Mouse (Mus musculus) layer of hippocampus, postnatal 25 days (tissue): Measurements from ENCODE around the gene Gins1. TPM values are rescaled to one million over a fixed set of nuclear protein-coding genes. Genes with fewer than 3 reads are reported as not detected.

Experiments
- DNase-seq, 2 experiments: peaks; one replicate each; pipeline ENCODE4 v3.0.0; 2022; ENCODE audit warnings: mixed read lengths in 2 of 2, low spot score in 1 of 2; ENCODE audit errors: extremely low spot score in 1 of 2
- total RNA-seq, 2 experiments: library from RNA; stranded (reverse); gene quantifications; 2 replicates each; pipeline ENCODE4 v1.2.3; 2021

Gins1 gene
- total RNA-seq, 2 experiments from 2014 or later = 2.7 to 2.9 TPM

GRCm38 (mm10) chr2:150951201-150951600, 46.0 kb downstream of the Gins1 start:
- DNase-seq = no peak

- DNase-seq = no peak
Observed at GRCm38 (mm10) chr2:150955859-150956258, 50.7 kb downstream of the Gins1 start.

- DNase-seq = no peak
Observed at GRCm38 (mm10) chr2:150959521-150959920, 54.3 kb downstream of the Gins1 start.

- no peak for DNase-seq
Observed at GRCm38 (mm10) chr2:150963246-150963645, 58.0 kb downstream of the Gins1 start.

GRCm38 (mm10) chr2:150964641-150965040, 59.4 kb downstream of the Gins1 start:
- DNase-seq = no peak

- DNase-seq = no peak
Observed at GRCm38 (mm10) chr2:150965951-150966350, 60.8 kb downstream of the Gins1 start.

- no peak for DNase-seq
Observed at GRCm38 (mm10) chr2:150967491-150967890, 62.3 kb downstream of the Gins1 start.

- DNase-seq = no peak
Observed at GRCm38 (mm10) chr2:150969231-150969630, 64.0 kb downstream of the Gins1 start.

GRCm38 (mm10) chr2:150971856-150972255, 66.7 kb downstream of the Gins1 start:
- DNase-seq = no peak

GRCm38 (mm10) chr2:150972681-150973080, 67.5 kb downstream of the Gins1 start:
- DNase-seq = no peak

- DNase-seq = no peak
Observed at GRCm38 (mm10) chr2:150973401-150974115, 68.4 kb downstream of the Gins1 start.

GRCm38 (mm10) chr2:150976871-150977270, 71.7 kb downstream of the Gins1 start:
- DNase-seq = no peak

- DNase-seq = no peak
Observed at GRCm38 (mm10) chr2:150977676-150978075, 72.5 kb downstream of the Gins1 start.

- no peak for DNase-seq
Observed at GRCm38 (mm10) chr2:150978791-150979190, 73.6 kb downstream of the Gins1 start.

- no peak for DNase-seq
Observed at GRCm38 (mm10) chr2:150979861-150980620, 74.8 kb downstream of the Gins1 start.

Other genes starting within 250 kb of the Gins1 start
- gene Acss1, start 236.9 kb upstream of the Gins1 start, total RNA-seq = 10 to 100 TPM; 22.9 to 32.2 TPM
- under 1 TPM in 1 of 2 experiments, not detected in 1; 0.07 TPM for gene Vsx1, start 216.0 kb upstream of the Gins1 start, total RNA-seq
- 10 to 100 TPM; 65.9 to 70.6 TPM for gene Entpd6, start 156.4 kb upstream of the Gins1 start, total RNA-seq
- gene Pygb, start 118.7 kb upstream of the Gins1 start, total RNA-seq = 100 to 1,000 TPM; 172 to 203 TPM
- 100 to 1,000 TPM; 296 to 326 TPM for gene Abhd12, start 659 bp upstream of the Gins1 start, total RNA-seq
- gene Ninl, start 134.0 kb downstream of the Gins1 start, total RNA-seq = 1 to 10 TPM; 4.0 to 7.3 TPM
- gene Nanp, start 134.0 kb downstream of the Gins1 start, total RNA-seq = 10 to 100 TPM; 23.5 to 23.6 TPM
- not detected for gene Gm14151, start 186.9 kb downstream of the Gins1 start, total RNA-seq
- gene Gm14147, start 192.8 kb downstream of the Gins1 start, total RNA-seq = not detected